Mouse (Mus musculus): ENCODE measurements at regions not wholly inside any gene's neighbourhood (a gene's known extent, or its start where the extent isn't known, plus 50 kb on each side); places are given as distances from the start of the nearest gene placed in this dataset.

GRCm38 (mm10) chr10:98332682-98333081 lies 581.5 kb upstream of the Atp2b1 start:
- H3K27ac ChIP-seq (ENCODE audit: low read depth): no peak overlapping the region
- H3K9me3 ChIP-seq (replicated peaks; ENCODE audit: control insufficient read depth, low read length): no peaks in the 10 kb centered on the region
- H3K4me2 ChIP-seq (ENCODE audit: low read depth, low read length): no peak overlapping the region
- no peaks in the 10 kb centered on the region for H3K36me3 ChIP-seq (replicated peaks; ENCODE audit: control insufficient read depth, insufficient read depth, low read length)
- ATAC-seq (ENCODE audit: insufficient read depth, low read depth) (no peak), DNase-seq (ENCODE audit: low spot score) (no peak)
- H3K9ac ChIP-seq (replicated peaks; ENCODE audit: low read depth, low read length): no peak overlapping the region
- H3K4me1 ChIP-seq (ENCODE audit: control insufficient read depth, insufficient read depth): no peaks in the 10 kb centered on the region
- WGBS: 27% methylated on average over 4 of the region's 4 CpGs
- no peak overlapping the region for H3K4me3 ChIP-seq (ENCODE audit: low read depth, low read length)
- TF ChIP-seq EP300 (IDR thresholded peaks at IDR 0.05; ENCODE audit: low read depth) (no peak), CTCF (IDR thresholded peaks at IDR 0.05; ENCODE audit: low read depth) (no peak)
- no peaks in the 10 kb centered on the region for H3K27me3 ChIP-seq (ENCODE audit: control insufficient read depth, insufficient read depth, low read length)

GRCm38 (mm10) chr10:98333411-98334067 lies 580.7 kb upstream of the Atp2b1 start:
- Histone ChIP-seq H3K9ac (replicated peaks; ENCODE audit: low read depth, low read length) (no peak overlapping the region), H3K27ac (ENCODE audit: low read depth) (no peak overlapping the region), H3K9me3 (replicated peaks; ENCODE audit: control insufficient read depth, low read length) (no peaks in the 10 kb centered on the region), H3K4me2 (ENCODE audit: low read depth, low read length) (no peak overlapping the region), H3K27me3 (ENCODE audit: control insufficient read depth, insufficient read depth, low read length) (no peaks in the 10 kb centered on the region), H3K4me3 (ENCODE audit: low read depth, low read length) (no peak overlapping the region), H3K36me3 (replicated peaks; ENCODE audit: control insufficient read depth, insufficient read depth, low read length) (no peaks in the 10 kb centered on the region), H3K4me1 (ENCODE audit: control insufficient read depth, insufficient read depth) (no peaks in the 10 kb centered on the region)
- DNase-seq (ENCODE audit: low spot score) (no peak), ATAC-seq (ENCODE audit: insufficient read depth, low read depth) (no peak)
- TF ChIP-seq CTCF (IDR thresholded peaks at IDR 0.05; ENCODE audit: low read depth) (no peak), EP300 (IDR thresholded peaks at IDR 0.05; ENCODE audit: low read depth) (no peak)
- WGBS: 65% methylated on average over 6 of the region's 6 CpGs

GRCm38 (mm10) chr10:98343827-98344226 lies 570.4 kb upstream of the Atp2b1 start:
- 52% methylated on average over 5 of the region's 5 CpGs for WGBS
- ATAC-seq (ENCODE audit: insufficient read depth, low read depth): no peak
- Histone ChIP-seq H3K9me3 (replicated peaks; ENCODE audit: control insufficient read depth, low read length) (no peaks in the 10 kb centered on the region), H3K27me3 (ENCODE audit: control insufficient read depth, insufficient read depth, low read length) (no peaks in the 10 kb centered on the region), H3K27ac (ENCODE audit: low read depth) (no peak overlapping the region), H3K36me3 (replicated peaks; ENCODE audit: control insufficient read depth, insufficient read depth, low read length) (no peaks in the 10 kb centered on the region), H3K4me3 (ENCODE audit: low read depth, low read length) (no peak overlapping the region), H3K4me1 (ENCODE audit: control insufficient read depth, insufficient read depth) (no peaks in the 10 kb centered on the region), H3K9ac (replicated peaks; ENCODE audit: low read depth, low read length) (no peak overlapping the region), H3K4me2 (ENCODE audit: low read depth, low read length) (no peak overlapping the region)
- no peak for DNase-seq (ENCODE audit: low spot score)
- no peak for TF ChIP-seq EP300 (IDR thresholded peaks at IDR 0.05; ENCODE audit: low read depth)
- TF ChIP-seq CTCF (IDR thresholded peaks at IDR 0.05; ENCODE audit: low read depth): no peak

GRCm38 (mm10) chr10:98349466-98349865 lies 564.7 kb upstream of the Atp2b1 start:
- no peak for ATAC-seq (ENCODE audit: insufficient read depth, low read depth)
- H3K27ac ChIP-seq (ENCODE audit: low read depth): no peak overlapping the region

GRCm38 (mm10) chr10:98350318-98350926 lies 563.8 kb upstream of the Atp2b1 start:
- no peaks in the 10 kb centered on the region for H3K36me3 ChIP-seq (replicated peaks; ENCODE audit: control insufficient read depth, insufficient read depth, low read length)
- peaks cover 5% of the 10 kb centered on the region; the same call in 1 of the 2 replicates for H3K4me1 ChIP-seq (ENCODE audit: control insufficient read depth, insufficient read depth)
- no peaks in the 10 kb centered on the region for H3K27me3 ChIP-seq (ENCODE audit: control insufficient read depth, insufficient read depth, low read length)
- H3K4me3 ChIP-seq (ENCODE audit: low read depth, low read length): no peak overlapping the region
- H3K9ac ChIP-seq (replicated peaks; ENCODE audit: low read depth, low read length): no peak overlapping the region
- H3K4me2 ChIP-seq (ENCODE audit: low read depth, low read length): no peak overlapping the region
- DNase-seq (ENCODE audit: low spot score) (no peak), ATAC-seq (ENCODE audit: insufficient read depth, low read depth) (no peak)
- H3K9me3 ChIP-seq (replicated peaks; ENCODE audit: control insufficient read depth, low read length): no peaks in the 10 kb centered on the region
- WGBS: 89% methylated on average over 6 of the region's 6 CpGs
- TF ChIP-seq EP300 (IDR thresholded peaks at IDR 0.05; ENCODE audit: low read depth) (no peak), CTCF (IDR thresholded peaks at IDR 0.05; ENCODE audit: low read depth) (no peak)
- no peak overlapping the region for H3K27ac ChIP-seq (ENCODE audit: low read depth)

More at GRCm38 (mm10) chr10:98349466-98349865, 564.7 kb upstream of the Atp2b1 start:
- Histone ChIP-seq H3K9me3 (replicated peaks; ENCODE audit: control insufficient read depth, low read length) (no peaks in the 10 kb centered on the region), H3K4me1 (ENCODE audit: control insufficient read depth, insufficient read depth) (peaks cover 5% of the 10 kb centered on the region; the same call in 1 of the 2 replicates), H3K4me2 (ENCODE audit: low read depth, low read length) (no peak overlapping the region), H3K27me3 (ENCODE audit: control insufficient read depth, insufficient read depth, low read length) (no peaks in the 10 kb centered on the region), H3K4me3 (ENCODE audit: low read depth, low read length) (no peak overlapping the region), H3K9ac (replicated peaks; ENCODE audit: low read depth, low read length) (no peak overlapping the region), H3K36me3 (replicated peaks; ENCODE audit: control insufficient read depth, insufficient read depth, low read length) (no peaks in the 10 kb centered on the region)
- TF ChIP-seq EP300 (IDR thresholded peaks at IDR 0.05; ENCODE audit: low read depth) (no peak), CTCF (IDR thresholded peaks at IDR 0.05; ENCODE audit: low read depth) (no peak)
- DNase-seq (ENCODE audit: low spot score): no peak
- 49% methylated on average over 5 of the region's 5 CpGs for WGBS

Measured in heart, postnatal 0 days (tissue).